In genomic region chr2:169060495-169060894, GRCm38 (mm10) we compare ENCODE assay signal across 11 mouse cellular contexts.
DNase-seq lines count a peak whose midpoint lies in the region; ATAC-seq and TF ChIP-seq lines count a peak whose summit lies in the region.
"Had no signal": no experiment of that assay in that cellular context is flagged by ENCODE, and none has a peak within 500 bp of the region (broad histone marks: within the 10 kb centered on the region; RNA-seq: fewer than 3 reads in every experiment).

No protein-coding gene starts in this region.

- no peaks in the 10 kb centered on the region for H3K36me3 ChIP-seq in lung, postnatal 0 days (ENCODE audit: insufficient read depth, low read length)
- H3K36me3 ChIP-seq: hindbrain, embryonic 15.5 days had no signal

- no peaks in the 10 kb centered on the region for H3K9me3 ChIP-seq in lung, postnatal 0 days (ENCODE audit: low read length)
- H3K9me3 ChIP-seq: hindbrain, embryonic 15.5 days had no signal

- no peak for ATAC-seq in lung, postnatal 0 days

- no peak overlapping the region for H3K4me3 ChIP-seq in lung, postnatal 0 days (ENCODE audit: low read depth, low read length)
- H3K4me3 ChIP-seq: hindbrain, embryonic 15.5 days had no signal

- H3K9ac ChIP-seq in lung, postnatal 0 days (replicated peaks; ENCODE audit: low read depth): no peak overlapping the region
- H3K9ac ChIP-seq: hindbrain, embryonic 15.5 days had no signal

- intact Hi-C loops in heart, postnatal 10 days (cut with DNase I): loop anchor here (5.0 kb wide), 3 partner anchors 68 to 787 kb away; partner anchors contain the start of gene Tshz2

- 43% methylated on average over 13 of the region's 13 CpGs for WGBS in lung, postnatal 0 days

- peak; percentile 7 to 40 for DNase-seq in heart, adult 18-20 months
- no peak for DNase-seq in heart, postnatal 4 days
- peak; percentile 12 for DNase-seq in lung, postnatal 10 days
- DNase-seq in lung, postnatal 0 days (ENCODE audit: low spot score): no peak
- DNase-seq in heart, postnatal 10 days: peak; percentile 22 to 23
- DNase-seq in right cerebral cortex, postnatal 25 days: peak; percentile 36
- no peak for DNase-seq in thymus, postnatal 36 days
- DNase-seq: thymus, adult 2 months had no signal

- H3K27ac ChIP-seq in lung, postnatal 0 days (ENCODE audit: low read length): no peak overlapping the region
- H3K27ac ChIP-seq: hindbrain, embryonic 15.5 days had no signal

- TF ChIP-seq EP300 in lung, postnatal 0 days (IDR thresholded peaks at IDR 0.05): no peak

- no peak overlapping the region for H3K4me2 ChIP-seq in lung, postnatal 0 days (replicated peaks; ENCODE audit: low read depth, low read length)
- H3K4me2 ChIP-seq: hindbrain, embryonic 15.5 days; liver, embryonic 11.5 days had no signal

- H3K27me3 ChIP-seq in lung, postnatal 0 days (replicated peaks; ENCODE audit: insufficient read depth, low read length): no peaks in the 10 kb centered on the region
- H3K27me3 ChIP-seq: CH12.LX; hindbrain, embryonic 15.5 days had no signal

- no peak for TF ChIP-seq CTCF in lung, postnatal 0 days (IDR thresholded peaks at IDR 0.05)

- no peaks in the 10 kb centered on the region for H3K4me1 ChIP-seq in lung, postnatal 0 days (ENCODE audit: insufficient read depth, low read depth, low read length)

Comparison
In these comparisons a context has a peak if more than half of its experiments do, and no peak if none do; other contexts are left out.
1. DNase-seq: peak in heart, adult 18-20 months (2 of 2), lung, postnatal 10 days (single experiment), heart, postnatal 10 days (2 of 2) and right cerebral cortex, postnatal 25 days (single experiment); none in heart, postnatal 4 days (single experiment), lung, postnatal 0 days (single experiment) and thymus, postnatal 36 days (0 of 2).